ENCODE assay signal across 8 mouse cellular contexts in the genomic region with DNA sequence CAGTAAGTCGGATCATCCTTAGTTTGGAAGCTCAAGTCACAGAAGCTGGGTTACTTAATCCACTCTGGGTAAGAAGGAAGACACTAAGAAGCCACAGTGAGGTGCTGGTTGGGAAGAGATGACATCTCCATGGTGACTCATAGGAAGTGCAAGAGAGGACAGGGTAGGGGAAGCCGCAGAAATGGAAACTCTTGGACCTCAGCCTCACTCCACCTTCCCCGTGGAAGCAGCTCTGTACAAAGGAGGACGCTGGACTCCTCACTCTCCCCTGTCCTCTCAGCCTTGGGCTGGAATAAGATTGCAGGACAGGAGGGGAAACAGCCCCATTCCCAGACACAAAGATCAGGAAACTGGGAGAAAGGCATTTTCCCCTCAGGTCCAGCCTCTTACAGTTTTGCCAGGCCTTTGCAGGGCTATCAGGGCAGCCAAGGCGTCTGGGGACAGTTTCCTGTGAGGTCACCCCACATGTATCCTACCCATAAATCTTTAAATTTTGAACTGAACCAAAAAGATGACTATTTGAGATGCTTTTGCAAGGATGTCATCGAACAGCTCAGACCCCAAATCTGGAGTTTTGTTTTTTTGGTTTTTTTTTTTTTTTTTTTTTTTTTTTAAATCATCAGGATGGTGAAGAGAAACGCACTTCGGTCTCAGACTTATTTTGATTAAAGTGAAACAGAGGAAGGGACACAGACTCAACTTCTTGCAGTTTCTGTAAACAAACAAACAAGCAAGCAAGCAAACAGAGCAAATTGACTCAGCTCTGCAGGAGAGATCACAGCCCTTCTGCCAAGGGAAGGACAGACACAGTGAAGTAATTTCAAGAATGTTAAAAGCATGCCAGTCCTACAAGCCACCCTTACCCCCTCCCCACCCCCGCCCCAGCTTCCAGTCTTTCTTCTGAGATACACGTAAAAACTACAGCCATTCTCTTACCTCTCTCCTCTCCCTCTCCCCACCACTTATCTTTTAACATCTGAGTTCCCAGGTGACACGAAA.
DNase-seq lines count a peak whose midpoint lies in the region; ATAC-seq lines count a peak whose summit lies in the region.

No protein-coding gene starts in this region.

- H3K4me2 ChIP-seq in heart, embryonic 11.5 days = peak overlapping the region; percentile 22; the same call in 1 of the 2 replicates
- no peak overlapping the region for H3K4me2 ChIP-seq in lung, embryonic 15.5 days

- H3K4me3 ChIP-seq in heart, embryonic 11.5 days (ENCODE audit: low read depth, low read length) = no peak overlapping the region
- no peak overlapping the region for H3K4me3 ChIP-seq in lung, embryonic 15.5 days

- peak; percentile 76 for DNase-seq in adrenal gland, adult 2 months
- DNase-seq in adrenal gland, postnatal 25 days = no peak
- DNase-seq in NIH3T3 (ENCODE audit: low read depth) = peak; percentile 62
- no peak for DNase-seq in cerebellum, adult 11-12 months
- no peak for DNase-seq in layer of hippocampus, postnatal 36 days

- H3K4me1 ChIP-seq in heart, embryonic 11.5 days (ENCODE audit: control insufficient read depth, insufficient read depth, low read length) = peaks cover 47% of the 10 kb centered on the region
- H3K4me1 ChIP-seq in lung, embryonic 15.5 days = peaks cover 45% of the 10 kb centered on the region

- no peaks in the 10 kb centered on the region for H3K36me3 ChIP-seq in heart, embryonic 11.5 days (ENCODE audit: control insufficient read depth, insufficient read depth, low read length)
- no peaks in the 10 kb centered on the region for H3K36me3 ChIP-seq in lung, embryonic 15.5 days

- no peaks in the 10 kb centered on the region for H3K27me3 ChIP-seq in heart, embryonic 11.5 days (ENCODE audit: control insufficient read depth, insufficient read depth, low read length)
- H3K27me3 ChIP-seq in lung, embryonic 15.5 days = no peaks in the 10 kb centered on the region

- H3K27ac ChIP-seq in heart, embryonic 11.5 days (ENCODE audit: low read depth, low read length) = peak overlapping the region; percentile 79
- H3K27ac ChIP-seq in lung, embryonic 15.5 days = peak overlapping the region; percentile 56

- peak; percentile 67; the same call in 1 of the 2 replicates for ATAC-seq in heart, embryonic 11.5 days (replicated peaks; ENCODE audit: insufficient number of reproducible peaks, low FRiP score, low TSS enrichment)
- no peak for ATAC-seq in lung, embryonic 15.5 days (ENCODE audit: borderline replicate concordance, extremely low read depth, low FRiP score, low TSS enrichment)
- ATAC-seq in activated CD4-positive, CD25-positive, alpha-beta regulatory T cell, adult 4 months = no peak

- no peak overlapping the region for H3K9ac ChIP-seq in heart, embryonic 11.5 days (ENCODE audit: low read depth, low read length)
- no peak overlapping the region for H3K9ac ChIP-seq in lung, embryonic 15.5 days

- whole genome bisulfite sequencing in heart, embryonic 11.5 days (ENCODE audit: insufficient replicate concordance) = 15% methylated on average over 11 of the region's 11 CpGs
- 24% methylated on average over 11 of the region's 11 CpGs for WGBS in lung, embryonic 15.5 days

- H3K9me3 ChIP-seq in heart, embryonic 11.5 days (replicated peaks; ENCODE audit: control insufficient read depth, low read length) = no peaks in the 10 kb centered on the region
- H3K9me3 ChIP-seq in lung, embryonic 15.5 days = no peaks in the 10 kb centered on the region

Comparison
In these comparisons a context has a peak if more than half of its experiments do, and no peak if none do; other contexts are left out.
1. DNase-seq: peak in adrenal gland, adult 2 months (single experiment) and NIH3T3 (single experiment); none in adrenal gland, postnatal 25 days (single experiment), cerebellum, adult 11-12 months (single experiment) and layer of hippocampus, postnatal 36 days (0 of 2).